Mouse (Mus musculus) C2C12 (cell line): ENCODE results near the gene Gm28551. TPM values are rescaled to one million over a fixed set of nuclear protein-coding genes. Genes with fewer than 3 reads are reported as not detected.
A peak's percentile ranks its signal among the peaks of the same experiment; 100 is the strongest.
"Not testable (repeated sequence)": the region's sequence is repeated elsewhere in the genome, so short reads cannot be mapped to it uniquely, and the experiment has no call there.

Source experiments
- H3K27me3 ChIP-seq: one replicate; pipeline ENCODE4 v1.6.1; 2011; ENCODE audit not compliant: control insufficient read depth, insufficient read depth, insufficient read length
- H3K36me3 ChIP-seq: one replicate; pipeline ENCODE4 v1.6.1; 2011; ENCODE audit not compliant: control insufficient read depth, insufficient read depth
- H3K4me3 ChIP-seq: one replicate; pipeline ENCODE4 v1.5.1; 2011; ENCODE audit warnings: mild to moderate bottlenecking, control low read depth; ENCODE audit not compliant: poor library complexity, insufficient read depth, severe bottlenecking
- H3K79me2 ChIP-seq: one replicate; pipeline ENCODE4 v1.6.1; 2011; ENCODE audit not compliant: control insufficient read depth, insufficient read depth
- H3K79me3 ChIP-seq: one replicate; pipeline ENCODE4 v1.6.1; 2011; ENCODE audit warnings: low read depth, control low read depth
- H3ac ChIP-seq: one replicate; pipeline ENCODE3; 2011; ENCODE audit warnings: low read depth; ENCODE audit not compliant: control insufficient read depth, insufficient read length
- CEBPB ChIP-seq: IDR thresholded peaks from one replicate; pipeline ENCODE4 v1.6.1; 2011; ENCODE audit warnings: low read depth, mild to moderate bottlenecking, control low read depth, moderate library complexity
- CTCF ChIP-seq: IDR thresholded peaks from one replicate; pipeline ENCODE4 v1.5.1; 2011; ENCODE audit not compliant: control insufficient read depth, insufficient read depth, insufficient read length
- FOSL1 ChIP-seq: IDR thresholded peaks from one replicate; pipeline ENCODE4 v1.8.0; 2011; ENCODE audit warnings: mild to moderate bottlenecking, low read length; ENCODE audit not compliant: poor library complexity, insufficient read depth, severe bottlenecking
- MAX ChIP-seq: IDR thresholded peaks from one replicate; pipeline ENCODE4 v1.6.1; 2011; ENCODE audit warnings: mild to moderate bottlenecking, control low read depth
- MYOD1 ChIP-seq: IDR thresholded peaks from one replicate; pipeline ENCODE4 v1.6.1; 2011; ENCODE audit warnings: low read depth; ENCODE audit not compliant: control insufficient read depth, insufficient read length
- MYOG ChIP-seq: IDR thresholded peaks from one replicate; pipeline ENCODE4 v1.6.1; 2011; ENCODE audit not compliant: control insufficient read depth, insufficient read length; ENCODE audit errors: extremely low read depth
- USF1 ChIP-seq: IDR thresholded peaks from one replicate; pipeline ENCODE4 v1.6.1; 2011; ENCODE audit warnings: low read depth, mild to moderate bottlenecking, control low read depth, moderate library complexity
- long read RNA-seq, 2 experiments: library from polyadenylated mRNA; unstranded; transcript quantifications; one replicate each; pipeline ENCODE4 v2.0.0; 2019 to 2020
- polyA plus RNA-seq: library from polyadenylated mRNA; unstranded; fragments of >200 nt; fragmentation: generic; extraction: Trizol; gene quantifications from one replicate; pipeline ENCODE4 v1.2.1, GENCODE M21; 2012; ENCODE audit warnings: missing spikeins

Gene Gm28551
- 0.09 TPM for polyA plus RNA-seq
- long read RNA-seq, experiment 1, result 0 reads
- long read RNA-seq, experiment 2, partial matches to known transcripts, result 0 of 14 reads
- long read RNA-seq, experiment 2, other reads (novel, unspliced or antisense), result 13 of 14 reads

DNA sequence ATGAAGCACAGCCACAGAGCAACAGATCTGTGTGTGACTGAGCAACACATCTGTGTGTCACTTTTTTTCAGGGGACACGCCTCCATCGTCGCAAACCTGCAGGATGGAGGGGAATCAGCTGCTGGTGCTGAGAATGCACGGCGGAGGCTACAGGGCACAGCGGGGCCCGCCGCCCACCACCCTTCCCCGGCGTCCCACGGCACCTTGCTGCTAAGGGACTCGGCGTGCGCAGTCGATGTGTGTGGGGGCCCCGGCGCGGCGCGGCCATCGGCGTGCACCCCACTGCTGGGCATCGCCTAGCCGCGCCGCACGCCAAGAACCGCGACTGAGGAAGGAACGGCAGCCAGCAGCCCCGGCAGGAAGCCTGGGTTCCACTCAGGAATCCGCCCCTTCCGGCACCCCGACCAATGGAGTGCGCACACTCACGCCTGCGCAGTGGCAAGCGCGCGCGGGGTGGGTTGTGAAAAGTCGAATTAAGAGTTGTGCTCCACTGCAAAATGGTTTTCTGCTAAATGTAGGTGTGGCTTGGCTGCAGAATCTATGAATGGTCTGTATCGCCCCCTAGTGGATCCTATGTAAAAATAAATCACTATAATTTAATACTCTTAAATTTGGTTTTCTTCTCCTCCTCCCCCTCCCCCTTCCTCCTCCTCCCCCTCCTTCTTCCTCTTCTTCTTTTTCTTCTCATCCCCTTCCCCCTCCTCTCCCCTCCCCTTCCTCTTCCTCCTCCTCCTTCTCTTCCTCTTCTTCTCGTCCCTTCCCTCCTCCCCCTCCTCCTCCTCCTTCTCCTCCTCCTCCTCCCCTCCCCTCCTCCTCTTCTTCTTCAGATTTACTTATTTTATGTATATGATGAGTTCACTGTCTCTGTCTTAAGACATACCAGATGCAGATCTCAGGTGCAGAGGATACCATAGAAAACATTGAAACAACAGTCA is at the start of gene Gm28551, which contains the start of the genes Asdurf and Asnsd1:
TSS of gene Gm28551 (minus strand) at position 341 of the 935 bp plus-strand sequence.
TSS of gene Asdurf (minus strand) at position 293 of the 935 bp plus-strand sequence.
TSS of gene Asnsd1 (minus strand) at position 426 of the 935 bp plus-strand sequence.
- Histone ChIP-seq H3K27me3 (no peaks in the 10 kb centered on the region), H3K4me3 (peak within 1 kb of the TSS; percentile 48), H3K36me3 (peaks cover 19% of the 10 kb centered on the region), H3K79me2 (peaks cover 19% of the 10 kb centered on the region), H3ac (peak within 1 kb of the TSS; percentile 86), H3K79me3 (no peaks in the 10 kb centered on the region)
- TF ChIP-seq MAX, result peak; percentile 66
- no peak for TF ChIP-seq MYOD1

DNA sequence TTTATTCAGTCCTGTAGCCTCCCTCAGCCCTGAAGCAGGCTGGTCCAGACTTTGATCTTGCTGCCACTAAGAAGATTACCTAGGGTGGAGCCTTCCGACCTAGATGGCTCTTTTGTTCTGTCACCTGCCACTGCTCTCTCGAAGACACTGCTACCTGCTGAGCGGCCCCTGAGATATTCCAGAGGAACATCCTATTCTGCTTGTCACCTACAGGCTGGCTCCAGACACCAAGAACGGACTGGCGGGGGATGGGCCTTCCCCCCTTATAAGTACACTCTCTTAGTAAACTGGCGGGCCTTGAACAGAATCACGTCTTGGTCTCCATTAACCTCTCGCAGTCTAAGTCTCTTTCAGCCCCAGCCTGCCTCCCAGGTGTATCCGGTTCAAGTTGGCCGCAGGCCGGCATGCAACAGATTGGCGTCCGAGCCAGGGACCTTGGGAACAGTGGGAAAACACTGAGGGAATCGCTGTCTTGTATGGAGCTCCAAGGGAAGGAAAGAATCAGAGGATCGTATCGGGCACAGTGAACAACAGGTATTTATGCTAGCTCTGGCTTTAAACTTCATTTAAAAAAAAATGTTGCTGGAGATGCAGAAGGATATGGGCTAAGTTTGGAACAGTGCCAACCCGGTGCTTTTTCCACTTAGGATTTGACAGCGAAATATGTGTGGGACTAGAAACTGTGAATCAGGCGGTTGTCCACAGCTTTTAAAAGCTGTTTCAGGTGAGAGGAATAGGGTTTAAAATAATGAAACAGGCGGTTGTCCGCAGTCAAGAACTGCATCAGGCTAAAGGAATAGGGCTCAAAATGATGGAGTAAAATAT is 41.7 kb upstream of the Gm28551 start:
- not testable (repeated sequence) for H3ac ChIP-seq, H3K79me3 ChIP-seq, H3K4me3 ChIP-seq, H3K27me3 ChIP-seq, H3K79me2 ChIP-seq, H3K36me3 ChIP-seq

DNA sequence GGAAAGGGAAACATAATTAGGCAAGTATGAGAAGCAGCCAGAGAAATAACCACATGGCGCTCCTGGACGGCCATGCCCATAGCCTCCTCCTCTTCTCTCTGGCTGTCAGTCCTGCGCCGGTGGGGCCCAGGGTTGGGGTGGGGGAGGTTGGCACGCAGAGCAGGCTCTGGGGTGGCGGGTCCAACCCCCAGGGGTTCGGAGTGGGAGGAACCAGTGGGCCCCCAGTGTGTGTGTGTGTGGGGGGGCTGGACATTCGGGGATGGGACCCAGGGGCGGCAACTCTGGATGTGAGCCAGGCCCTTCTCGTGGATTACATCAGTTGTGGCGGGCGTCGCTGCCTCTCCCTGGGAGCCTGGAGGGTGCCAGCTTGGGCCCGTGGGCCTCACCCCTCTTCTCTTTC is 36.3 kb upstream of the Gm28551 start:
- no peaks in the 10 kb centered on the region for H3K79me3 ChIP-seq
- no peaks in the 10 kb centered on the region for H3K79me2 ChIP-seq
- H3K36me3 ChIP-seq, result no peaks in the 10 kb centered on the region
- H3K4me3 ChIP-seq, result no peak overlapping the region
- H3K27me3 ChIP-seq, result no peaks in the 10 kb centered on the region
- no peak overlapping the region for H3ac ChIP-seq
- TF ChIP-seq CEBPB (no peak), USF1 (no peak), CTCF (no peak), MYOD1 (no peak), MYOG (no peak), FOSL1 (no peak), MAX (no peak)

- Histone ChIP-seq H3ac (no peak overlapping the region), H3K4me3 (no peak overlapping the region), H3K27me3 (no peaks in the 10 kb centered on the region), H3K79me2 (no peaks in the 10 kb centered on the region), H3K36me3 (no peaks in the 10 kb centered on the region), H3K79me3 (no peaks in the 10 kb centered on the region)
- TF ChIP-seq FOSL1, result no peak
- no peak for TF ChIP-seq CEBPB
- TF ChIP-seq MYOG, result no peak
- no peak for TF ChIP-seq MAX
- TF ChIP-seq USF1, result no peak
- TF ChIP-seq CTCF, result no peak
- TF ChIP-seq MYOD1, result no peak
Observed at GRCm38 (mm10) chr1:53384085-53384688, 31.7 kb upstream of the Gm28551 start.

DNA sequence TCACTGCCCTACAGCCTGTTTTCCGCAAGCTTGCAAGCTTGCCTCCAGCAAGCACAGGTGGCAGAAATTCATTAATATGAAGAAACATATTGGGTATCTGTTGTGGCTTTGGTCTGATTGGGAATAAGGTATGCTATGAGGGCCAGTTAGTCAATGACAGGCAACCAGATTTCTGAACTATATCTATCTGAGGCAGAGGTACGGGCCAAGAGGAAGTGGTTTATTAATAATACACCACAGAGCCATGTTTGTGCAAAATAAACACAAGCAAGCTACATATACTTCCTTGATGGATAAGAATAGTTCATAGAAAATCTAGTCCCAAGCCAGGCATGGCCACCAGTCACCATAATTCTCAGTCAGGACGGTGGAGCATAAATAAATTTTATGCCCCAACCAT is 25.3 kb upstream of the Gm28551 start:
- Histone ChIP-seq H3K79me3 (no peaks in the 10 kb centered on the region), H3K27me3 (no peaks in the 10 kb centered on the region)

DNA sequence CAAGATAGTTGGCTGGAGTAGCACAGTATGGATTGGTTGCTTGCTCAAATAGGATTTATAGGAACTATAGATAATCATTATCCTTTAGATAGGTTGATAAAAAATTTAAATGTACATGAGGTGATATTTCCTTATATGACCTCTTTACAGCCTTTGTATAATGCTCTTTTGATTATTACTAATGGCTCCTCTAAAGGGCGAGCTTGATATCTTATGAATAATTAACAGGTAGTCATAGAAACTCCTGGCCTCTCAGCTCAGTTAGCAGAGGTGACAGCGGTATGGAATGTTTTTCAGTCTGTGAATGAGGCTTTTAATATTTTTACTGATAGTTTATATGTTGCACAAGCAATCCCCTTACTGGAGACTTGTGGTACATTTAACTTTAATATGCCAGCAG is 23.5 kb upstream of the Gm28551 start:
- H3K4me3 ChIP-seq, H3K27me3 ChIP-seq, H3K79me3 ChIP-seq, H3K79me2 ChIP-seq, H3K36me3 ChIP-seq, H3ac ChIP-seq: not testable (repeated sequence)

More for the DNA sequence above, 25.3 kb upstream of the Gm28551 start:
- Histone ChIP-seq H3K4me3 (no peak overlapping the region), H3ac (no peak overlapping the region), H3K79me2 (no peaks in the 10 kb centered on the region), H3K36me3 (no peaks in the 10 kb centered on the region)
- TF ChIP-seq MAX (no peak), MYOG (no peak), MYOD1 (no peak), USF1 (no peak), CEBPB (no peak), CTCF (no peak), FOSL1 (no peak)
